Mouse (Mus musculus): ENCODE results near the gene Eea1. TPM values are rescaled to one million over a fixed set of nuclear protein-coding genes. Genes with fewer than 3 reads are reported as not detected.
"Not testable (repeated sequence)": the region's sequence is repeated elsewhere in the genome, so short reads cannot be mapped to it uniquely, and the experiment has no call there.

The Eea1 gene
- polyA plus RNA-seq, 1 experiment from 2014 or later: 24.4 TPM

GRCm38 (mm10) chr10:95914434-95915174 lies 25.8 kb upstream of the Eea1 start:
- H3K27me3 ChIP-seq: no peaks in the 10 kb centered on the region
- H3K36me3 ChIP-seq: no peaks in the 10 kb centered on the region
- H3K4me1 ChIP-seq: peaks cover 9% of the 10 kb centered on the region; the same call in 1 of the 2 replicates
- ATAC-seq (ENCODE audit: insufficient number of reproducible peaks, low FRiP score, low TSS enrichment, low read depth): no peak
- no peak overlapping the region for H3K9ac ChIP-seq
- no peak overlapping the region for H3K4me2 ChIP-seq
- no peak overlapping the region for H3K27ac ChIP-seq
- no peak overlapping the region for H3K4me3 ChIP-seq
- 73% methylated on average over 5 of the region's 5 CpGs for WGBS
- H3K9me3 ChIP-seq: no peaks in the 10 kb centered on the region

GRCm38 (mm10) chr10:95918716-95919115 lies 21.7 kb upstream of the Eea1 start:
- no peak overlapping the region for H3K4me2 ChIP-seq
- ATAC-seq (ENCODE audit: insufficient number of reproducible peaks, low FRiP score, low TSS enrichment, low read depth): no peak
- no peak overlapping the region for H3K27ac ChIP-seq
- no peaks in the 10 kb centered on the region for H3K36me3 ChIP-seq
- no peaks in the 10 kb centered on the region for H3K27me3 ChIP-seq
- H3K4me1 ChIP-seq: 0 out of 2 replicates have a peak, but pooled peaks cover 2% of the 10 kb centered on the region
- no peaks in the 10 kb centered on the region for H3K9me3 ChIP-seq
- WGBS: 10% methylated on average over 3 of the region's 3 CpGs
- H3K4me3 ChIP-seq: no peak overlapping the region
- no peak overlapping the region for H3K9ac ChIP-seq

GRCm38 (mm10) chr10:95923263-95924217 lies 16.9 kb upstream of the Eea1 start:
- H3K36me3 ChIP-seq: no peaks in the 10 kb centered on the region
- ATAC-seq (ENCODE audit: insufficient number of reproducible peaks, low FRiP score, low TSS enrichment, low read depth): no peak
- no peak overlapping the region for H3K9ac ChIP-seq
- WGBS: 57% methylated on average over 6 of the region's 6 CpGs
- H3K4me1 ChIP-seq: 0 out of 2 replicates have a peak, but pooled peaks cover 2% of the 10 kb centered on the region
- no peak overlapping the region for H3K4me2 ChIP-seq
- H3K4me3 ChIP-seq: no peak overlapping the region
- H3K27me3 ChIP-seq: no peaks in the 10 kb centered on the region
- no peaks in the 10 kb centered on the region for H3K9me3 ChIP-seq
- no peak overlapping the region for H3K27ac ChIP-seq

GRCm38 (mm10) chr10:95933631-95934030 lies 6.8 kb upstream of the Eea1 start:
- H3K9me3 ChIP-seq; H3K9ac ChIP-seq; H3K4me3 ChIP-seq; H3K4me1 ChIP-seq; H3K27me3 ChIP-seq; H3K36me3 ChIP-seq; ATAC-seq (ENCODE audit: insufficient number of reproducible peaks, low FRiP score, low TSS enrichment, low read depth); H3K4me2 ChIP-seq; H3K27ac ChIP-seq: not testable (repeated sequence)
- 85% methylated on average over 13 of the region's 13 CpGs for WGBS

- H3K4me1 ChIP-seq: peaks cover 8% of the 10 kb centered on the region
- H3K9ac ChIP-seq: peak overlapping the region; percentile 89
- WGBS: 4% methylated on average over 54 of the region's 69 CpGs
- peak overlapping the region; percentile 89 for H3K4me2 ChIP-seq
- peak overlapping the region; percentile 89 for H3K4me3 ChIP-seq
- no peaks in the 10 kb centered on the region for H3K9me3 ChIP-seq
- peak overlapping the region; percentile 94 for H3K27ac ChIP-seq
- ATAC-seq (ENCODE audit: insufficient number of reproducible peaks, low FRiP score, low TSS enrichment, low read depth): peak; percentile 73
- no peaks in the 10 kb centered on the region for H3K27me3 ChIP-seq
- H3K36me3 ChIP-seq: no peaks in the 10 kb centered on the region
Observed at GRCm38 (mm10) chr10:95940901-95941767, 684 bp downstream of the Eea1 start.

GRCm38 (mm10) chr10:95941768-95942425 lies 1.4 kb downstream of the Eea1 start:
- H3K4me1 ChIP-seq: peaks cover 8% of the 10 kb centered on the region
- H3K4me3 ChIP-seq: peak overlapping the region; percentile 89
- 47% methylated on average over 6 of the region's 6 CpGs for WGBS
- H3K4me2 ChIP-seq: peak overlapping the region; percentile 89
- H3K27me3 ChIP-seq: no peaks in the 10 kb centered on the region
- H3K9me3 ChIP-seq: no peaks in the 10 kb centered on the region
- H3K36me3 ChIP-seq: no peaks in the 10 kb centered on the region
- H3K9ac ChIP-seq: no peak overlapping the region
- 0 out of 2 replicates have a peak overlapping the region, but pooled peaks have one; percentile 94 for H3K27ac ChIP-seq
- no peak for ATAC-seq (ENCODE audit: insufficient number of reproducible peaks, low FRiP score, low TSS enrichment, low read depth)

GRCm38 (mm10) chr10:95945086-95945485 lies 4.6 kb downstream of the Eea1 start:
- Histone ChIP-seq H3K9me3 (no peaks in the 10 kb centered on the region), H3K4me3 (no peak overlapping the region), H3K4me1 (peaks cover 4% of the 10 kb centered on the region; the same call in 1 of the 2 replicates), H3K36me3 (no peaks in the 10 kb centered on the region), H3K9ac (no peak overlapping the region), H3K4me2 (no peak overlapping the region), H3K27me3 (no peaks in the 10 kb centered on the region), H3K27ac (no peak overlapping the region)
- 84% methylated on average over 1 of the region's 1 CpGs for WGBS
- no peak for ATAC-seq (ENCODE audit: insufficient number of reproducible peaks, low FRiP score, low TSS enrichment, low read depth)

GRCm38 (mm10) chr10:95949410-95949809 lies 9.0 kb downstream of the Eea1 start:
- no peak overlapping the region for H3K9ac ChIP-seq
- 92% methylated on average over 3 of the region's 3 CpGs for WGBS
- no peak overlapping the region for H3K4me3 ChIP-seq
- H3K27ac ChIP-seq: no peak overlapping the region
- ATAC-seq (ENCODE audit: insufficient number of reproducible peaks, low FRiP score, low TSS enrichment, low read depth): no peak
- no peaks in the 10 kb centered on the region for H3K4me1 ChIP-seq
- no peaks in the 10 kb centered on the region for H3K36me3 ChIP-seq
- H3K4me2 ChIP-seq: no peak overlapping the region
- H3K27me3 ChIP-seq: no peaks in the 10 kb centered on the region
- no peaks in the 10 kb centered on the region for H3K9me3 ChIP-seq

GRCm38 (mm10) chr10:95950194-95950593 lies 9.7 kb downstream of the Eea1 start:
- no peaks in the 10 kb centered on the region for H3K36me3 ChIP-seq
- no peak overlapping the region for H3K27ac ChIP-seq
- 92% methylated on average over 5 of the region's 5 CpGs for WGBS
- no peak overlapping the region for H3K4me2 ChIP-seq
- H3K27me3 ChIP-seq: no peaks in the 10 kb centered on the region
- no peak overlapping the region for H3K4me3 ChIP-seq
- H3K9me3 ChIP-seq: no peaks in the 10 kb centered on the region
- H3K4me1 ChIP-seq: no peaks in the 10 kb centered on the region
- no peak overlapping the region for H3K9ac ChIP-seq
- no peak for ATAC-seq (ENCODE audit: insufficient number of reproducible peaks, low FRiP score, low TSS enrichment, low read depth)

GRCm38 (mm10) chr10:95950797-95951196 lies 10.3 kb downstream of the Eea1 start:
- Histone ChIP-seq H3K27me3 (no peaks in the 10 kb centered on the region), H3K4me1 (no peaks in the 10 kb centered on the region), H3K9ac (no peak overlapping the region), H3K4me2 (no peak overlapping the region), H3K27ac (no peak overlapping the region), H3K4me3 (no peak overlapping the region), H3K36me3 (no peaks in the 10 kb centered on the region), H3K9me3 (no peaks in the 10 kb centered on the region)
- 88% methylated on average over 4 of the region's 4 CpGs for WGBS
- no peak for ATAC-seq (ENCODE audit: insufficient number of reproducible peaks, low FRiP score, low TSS enrichment, low read depth)

GRCm38 (mm10) chr10:95951346-95951745 lies 10.9 kb downstream of the Eea1 start:
- Histone ChIP-seq H3K9ac (no peak overlapping the region), H3K4me2 (no peak overlapping the region), H3K4me3 (no peak overlapping the region), H3K36me3 (no peaks in the 10 kb centered on the region), H3K27ac (no peak overlapping the region), H3K27me3 (no peaks in the 10 kb centered on the region), H3K4me1 (no peaks in the 10 kb centered on the region), H3K9me3 (no peaks in the 10 kb centered on the region)
- 96% methylated on average over 2 of the region's 2 CpGs for WGBS
- no peak for ATAC-seq (ENCODE audit: insufficient number of reproducible peaks, low FRiP score, low TSS enrichment, low read depth)
